Mouse (Mus musculus): Measurements from ENCODE around the gene Myo1d. TPM values are rescaled to one million over a fixed set of nuclear protein-coding genes. Genes with fewer than 3 reads are reported as not detected.

Myo1d gene
- polyA plus RNA-seq, 1 experiment from 2014 or later: 26.4 TPM

DNA sequence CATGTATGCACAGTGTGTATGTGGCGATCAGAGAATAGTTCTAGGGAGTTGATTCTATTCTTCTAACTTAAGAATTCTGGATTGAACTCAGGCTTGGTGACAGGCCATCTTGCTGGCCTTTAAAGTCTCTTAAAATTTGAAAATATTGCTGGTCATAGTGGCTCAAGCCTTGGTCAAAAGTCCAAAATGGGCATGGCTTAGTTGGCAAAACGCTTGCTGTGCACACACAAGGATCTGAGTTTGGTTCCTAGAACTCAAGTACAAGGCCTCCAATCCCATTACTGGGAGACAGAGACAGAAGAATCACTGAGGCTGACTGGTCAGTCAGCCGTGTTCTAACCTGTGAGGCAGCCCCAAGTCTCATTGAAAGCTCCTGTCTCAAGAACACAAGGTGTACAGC lies 332.9 kb downstream of the Myo1d start:
- Histone ChIP-seq H3K27ac (ENCODE audit: low read length) (no peak overlapping the region), H3K9ac (replicated peaks; ENCODE audit: low read depth) (no peak overlapping the region), H3K4me3 (ENCODE audit: low read depth, low read length) (no peak overlapping the region), H3K36me3 (ENCODE audit: insufficient read depth, low read length) (peaks cover 11% of the 10 kb centered on the region; the same call in 1 of the 2 replicates), H3K4me2 (replicated peaks; ENCODE audit: low read depth, low read length) (no peak overlapping the region), H3K27me3 (replicated peaks; ENCODE audit: insufficient read depth, low read length) (no peaks in the 10 kb centered on the region), H3K9me3 (ENCODE audit: low read length) (no peaks in the 10 kb centered on the region), H3K4me1 (ENCODE audit: insufficient read depth, low read depth, low read length) (no peaks in the 10 kb centered on the region)
- TF ChIP-seq CTCF (IDR thresholded peaks at IDR 0.05): no peak
- TF ChIP-seq EP300 (IDR thresholded peaks at IDR 0.05): no peak
- no peak for DNase-seq (ENCODE audit: low spot score)
- ATAC-seq: no peak
- 91% methylated on average over 3 of the region's 3 CpGs for WGBS

Other genes starting within 250 kb of the Myo1d start
- gene Tmem98, start 30.1 kb upstream of the Myo1d start, polyA plus RNA-seq (2015; fragmentation: Nextera tagmentation; extraction: Ambion mirVana): 72.1 and 82.0 TPM in 2 replicates
- gene Spaca3, start 78.3 kb upstream of the Myo1d start, polyA plus RNA-seq (2015; fragmentation: Nextera tagmentation; extraction: Ambion mirVana): not detected in 2 replicates